Mouse (Mus musculus): ENCODE data around the gene Psmc6. TPM values are rescaled to one million over a fixed set of nuclear protein-coding genes. Genes with fewer than 3 reads are reported as not detected.

Gene Psmc6
- polyA plus RNA-seq, 1 experiment from 2014 or later: 139 TPM

GRCm38 (mm10) chr14:45387480-45387879, 57.9 kb downstream of the Psmc6 start:
- no peaks in the 10 kb centered on the region for H3K27me3 ChIP-seq (ENCODE audit: control insufficient read depth, insufficient read depth, low read length)
- H3K4me1 ChIP-seq (ENCODE audit: control insufficient read depth in 2 of 2, insufficient read depth in 2 of 2, low read length in 2 of 2): peaks cover 0 to 9% of the 10 kb centered on the region in 2 experiments; a peak in 2 of 4 replicates
- H3K27ac ChIP-seq (replicated peaks in 1 of 2; ENCODE audit: control insufficient read depth in 1 of 2, insufficient read depth in 1 of 2, low read depth in 2 of 2, low read length in 2 of 2): no peak overlapping the region
- peak overlapping the region; percentile 97 for H3K9ac ChIP-seq (ENCODE audit: low read length)
- no peak for ATAC-seq (ENCODE audit: insufficient number of reproducible peaks, insufficient read depth, low FRiP score, low read depth)
- WGBS: 29% methylated on average over 2 of the region's 2 CpGs
- peak overlapping the region; percentile 72 to 88; a peak in 3 of 4 replicates for H3K4me3 ChIP-seq (ENCODE audit: control insufficient read depth in 1 of 2, insufficient read depth in 1 of 2, low read depth in 1 of 2, low read length in 2 of 2)
- peaks cover 5% of the 10 kb centered on the region for H3K36me3 ChIP-seq (ENCODE audit: control insufficient read depth, insufficient read depth, low read length)
- no peaks in the 10 kb centered on the region for H3K9me3 ChIP-seq (ENCODE audit: control insufficient read depth, low read length)
- peak overlapping the region; percentile 83 for H3K4me2 ChIP-seq (ENCODE audit: low read length)

DNA sequence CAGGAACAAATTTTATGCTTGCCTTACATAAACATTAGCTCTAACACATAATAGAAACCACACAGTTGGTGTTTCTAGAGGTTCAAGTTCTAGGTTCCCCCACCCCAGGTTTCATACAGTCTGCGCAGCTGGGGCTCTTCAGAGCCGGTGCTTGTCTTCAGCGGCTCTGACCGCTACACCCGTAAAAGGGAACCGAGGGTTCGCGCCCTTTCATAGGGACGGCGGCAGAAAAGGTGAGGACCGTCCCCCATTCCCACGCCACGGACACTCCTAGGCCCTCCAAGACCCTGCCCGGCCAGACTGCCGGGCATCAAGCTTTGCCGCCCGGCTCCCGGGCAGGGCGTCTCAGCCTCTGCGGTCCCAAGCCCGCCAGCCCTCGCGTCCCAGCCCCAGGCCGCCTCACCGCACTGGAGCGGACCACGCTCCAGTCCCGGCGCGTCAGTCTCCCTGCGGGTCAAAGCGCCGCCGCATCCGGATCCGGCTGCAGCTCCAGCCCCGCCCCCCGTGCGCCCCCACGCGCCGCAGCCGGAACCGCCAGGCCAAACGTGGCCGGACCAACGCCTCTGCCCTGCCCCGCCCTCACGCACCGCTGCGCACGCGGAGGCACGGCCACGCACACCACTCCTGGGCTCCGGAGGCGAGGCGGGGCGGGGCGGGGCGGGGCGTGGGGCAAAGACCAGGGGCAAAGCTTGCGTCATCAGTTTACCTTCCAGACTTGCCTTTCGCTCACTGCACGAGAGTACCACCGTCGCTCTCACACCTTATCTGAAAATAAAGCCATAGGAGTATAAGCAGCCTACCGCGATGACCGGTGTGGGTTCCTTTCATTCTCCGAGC, 59.0 kb downstream of the Psmc6 start:
- Histone ChIP-seq H3K4me1 (ENCODE audit: control insufficient read depth in 2 of 2, insufficient read depth in 2 of 2, low read length in 2 of 2) (peaks cover 0 to 9% of the 10 kb centered on the region in 2 experiments; a peak in 2 of 4 replicates), H3K4me3 (ENCODE audit: control insufficient read depth in 1 of 2, insufficient read depth in 1 of 2, low read depth in 1 of 2, low read length in 2 of 2) (peak overlapping the region; percentile 72 to 88), H3K9me3 (ENCODE audit: control insufficient read depth, low read length) (no peaks in the 10 kb centered on the region), H3K27me3 (ENCODE audit: control insufficient read depth, insufficient read depth, low read length) (no peaks in the 10 kb centered on the region), H3K36me3 (ENCODE audit: control insufficient read depth, insufficient read depth, low read length) (no peaks in the 10 kb centered on the region), H3K27ac (replicated peaks in 1 of 2; ENCODE audit: control insufficient read depth in 1 of 2, insufficient read depth in 1 of 2, low read depth in 2 of 2, low read length in 2 of 2) (peak overlapping the region; percentile 72 to 87), H3K9ac (ENCODE audit: low read length) (peak overlapping the region; percentile 97), H3K4me2 (ENCODE audit: low read length) (peak overlapping the region; percentile 83)
- ATAC-seq (ENCODE audit: insufficient number of reproducible peaks, insufficient read depth, low FRiP score, low read depth): peak; percentile 98
- WGBS: under 1% methylated on average over 62 of the region's 71 CpGs

GRCm38 (mm10) chr14:45389194-45389593, 59.6 kb downstream of the Psmc6 start:
- Histone ChIP-seq H3K4me1 (ENCODE audit: control insufficient read depth in 2 of 2, insufficient read depth in 2 of 2, low read length in 2 of 2) (peaks cover 0 to 9% of the 10 kb centered on the region in 2 experiments; a peak in 2 of 4 replicates), H3K27me3 (ENCODE audit: control insufficient read depth, insufficient read depth, low read length) (no peaks in the 10 kb centered on the region), H3K9ac (ENCODE audit: low read length) (peak overlapping the region; percentile 97), H3K4me3 (ENCODE audit: control insufficient read depth in 1 of 2, insufficient read depth in 1 of 2, low read depth in 1 of 2, low read length in 2 of 2) (peak overlapping the region; percentile 72 to 88), H3K36me3 (ENCODE audit: control insufficient read depth, insufficient read depth, low read length) (no peaks in the 10 kb centered on the region), H3K4me2 (ENCODE audit: low read length) (peak overlapping the region; percentile 83), H3K27ac (replicated peaks in 1 of 2; ENCODE audit: control insufficient read depth in 1 of 2, insufficient read depth in 1 of 2, low read depth in 2 of 2, low read length in 2 of 2) (peak overlapping the region; percentile 72 to 87), H3K9me3 (ENCODE audit: control insufficient read depth, low read length) (no peaks in the 10 kb centered on the region)
- 10% methylated on average over 3 of the region's 3 CpGs for WGBS
- ATAC-seq (ENCODE audit: insufficient number of reproducible peaks, insufficient read depth, low FRiP score, low read depth): peak; percentile 48; the same call in 1 of the 2 replicates

Other genes with a start within 250 kb of the Psmc6 start
- gene Gpr137c, start 110.1 kb upstream of the Psmc6 start, polyA plus RNA-seq (2014; fragmentation: Nextera tagmentation; extraction: Ambion mirVana): 5.4 and 6.7 TPM in 2 replicates
- 15.3 and 17.7 TPM in 2 replicates for gene Txndc16, start 109.5 kb upstream of the Psmc6 start, polyA plus RNA-seq (2014; fragmentation: Nextera tagmentation; extraction: Ambion mirVana)
- gene Ero1l, start 11.0 kb upstream of the Psmc6 start, polyA plus RNA-seq (2014; fragmentation: Nextera tagmentation; extraction: Ambion mirVana): 26.4 and 35.3 TPM in 2 replicates
- 68.3 and 73.9 TPM in 2 replicates for gene Styx, start 21.3 kb downstream of the Psmc6 start, polyA plus RNA-seq (2014; fragmentation: Nextera tagmentation; extraction: Ambion mirVana)
- gene Gnpnat1, start 75.1 kb downstream of the Psmc6 start, polyA plus RNA-seq (2014; fragmentation: Nextera tagmentation; extraction: Ambion mirVana): 22.6 and 23.9 TPM in 2 replicates
- 228 and 235 TPM in 2 replicates for gene Fermt2, start 200.3 kb downstream of the Psmc6 start, polyA plus RNA-seq (2014; fragmentation: Nextera tagmentation; extraction: Ambion mirVana)

Data from heart, embryonic 14.5 days (tissue).